12 mouse cellular contexts compared by ENCODE assay signal in the genomic region with DNA sequence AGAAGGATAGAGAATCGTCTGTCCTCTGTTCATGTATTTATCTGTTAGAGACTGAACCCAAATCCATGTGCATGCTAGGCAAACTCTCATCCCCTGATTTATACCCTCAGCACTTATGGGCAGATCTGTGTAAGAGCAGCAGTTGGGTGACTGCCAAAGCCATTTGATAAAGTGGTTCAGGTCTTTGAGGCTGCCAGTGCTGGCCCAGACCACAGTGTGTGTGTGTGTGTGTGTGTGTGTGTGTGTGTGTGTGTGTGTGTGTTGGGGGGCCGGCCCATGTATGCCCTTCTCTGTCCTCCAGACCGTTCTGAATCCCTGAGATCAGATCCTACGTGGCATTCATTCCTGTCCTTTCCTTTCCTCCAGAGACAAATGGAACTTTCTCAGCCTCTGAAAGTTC. TPM values are rescaled to one million over a fixed set of nuclear protein-coding genes. Genes with fewer than 3 reads are reported as not detected.
DNase-seq lines count a peak whose midpoint lies in the region; ATAC-seq and TF ChIP-seq lines count a peak whose summit lies in the region.
"Had no signal": no experiment of that assay in that cellular context is flagged by ENCODE, and none has a peak within 500 bp of the region (broad histone marks: within the 10 kb centered on the region; RNA-seq: fewer than 3 reads in every experiment).

No protein-coding gene starts in this region.

- WGBS in embryonic facial prominence, embryonic 13.5 days: 75% methylated on average over 4 of the region's 4 CpGs
- 90% methylated on average over 4 of the region's 4 CpGs for WGBS in embryonic facial prominence, embryonic 10.5 days
- WGBS in lung, postnatal 0 days: 25% methylated on average over 4 of the region's 4 CpGs
- WGBS in heart, embryonic 15.5 days: 16% methylated on average over 4 of the region's 4 CpGs
- 54% methylated on average over 4 of the region's 4 CpGs for WGBS in stomach, embryonic 14.5 days

- no peak for TF ChIP-seq CTCF in lung, postnatal 0 days (IDR thresholded peaks at IDR 0.05)

- H3K4me2 ChIP-seq in embryonic facial prominence, embryonic 13.5 days: no peak overlapping the region; the same call in 1 of the 2 replicates
- no peak overlapping the region for H3K4me2 ChIP-seq in lung, postnatal 0 days (replicated peaks; ENCODE audit: low read depth, low read length)
- H3K4me2 ChIP-seq in heart, embryonic 15.5 days: peak overlapping the region; percentile 81
- H3K4me2 ChIP-seq in stomach, embryonic 14.5 days (replicated peaks; ENCODE audit: low read depth, low read length): peak overlapping the region; percentile 98; the same call in 1 of the 2 replicates

- no peak for ATAC-seq in embryonic facial prominence, embryonic 13.5 days (ENCODE audit: insufficient number of reproducible peaks, insufficient read depth, low FRiP score, low TSS enrichment, low read depth)
- ATAC-seq in lung, postnatal 0 days: no peak
- peak; percentile 33 for ATAC-seq in heart, embryonic 15.5 days (replicated peaks; ENCODE audit: insufficient number of reproducible peaks, insufficient read depth, low FRiP score, low read depth)
- no peak for ATAC-seq in stomach, embryonic 14.5 days (ENCODE audit: insufficient number of reproducible peaks, insufficient read depth, low FRiP score, low read depth)

- H3K9me3 ChIP-seq in embryonic facial prominence, embryonic 13.5 days: no peaks in the 10 kb centered on the region
- no peaks in the 10 kb centered on the region for H3K9me3 ChIP-seq in embryonic facial prominence, embryonic 10.5 days
- H3K9me3 ChIP-seq in lung, postnatal 0 days (ENCODE audit: low read length): no peaks in the 10 kb centered on the region
- H3K9me3 ChIP-seq in heart, embryonic 15.5 days (replicated peaks): no peaks in the 10 kb centered on the region
- no peaks in the 10 kb centered on the region for H3K9me3 ChIP-seq in stomach, embryonic 14.5 days (ENCODE audit: control insufficient read depth, low read depth, low read length)
- H3K9me3 ChIP-seq: limb, embryonic 12.5 days; midbrain, embryonic 10.5 days had no signal

- peaks cover 32% of the 10 kb centered on the region for H3K4me1 ChIP-seq in embryonic facial prominence, embryonic 13.5 days
- H3K4me1 ChIP-seq in embryonic facial prominence, embryonic 10.5 days: peaks cover 50% of the 10 kb centered on the region
- peaks cover 23% of the 10 kb centered on the region; the same call in 1 of the 2 replicates for H3K4me1 ChIP-seq in lung, postnatal 0 days (ENCODE audit: insufficient read depth, low read depth, low read length)
- H3K4me1 ChIP-seq in heart, embryonic 15.5 days (replicated peaks): peaks cover 36% of the 10 kb centered on the region
- peaks cover 22% of the 10 kb centered on the region; the same call in 1 of the 2 replicates for H3K4me1 ChIP-seq in stomach, embryonic 14.5 days (ENCODE audit: control insufficient read depth, insufficient read depth, low read length)

- no peak for DNase-seq in embryonic facial prominence, embryonic 10.5 days (ENCODE audit: low spot score)
- DNase-seq in lung, postnatal 0 days (ENCODE audit: low spot score): peak; percentile 55
- DNase-seq in lung, adult 18-20 months: no peak
- DNase-seq in layer of hippocampus, adult 8-10 months (ENCODE audit: low spot score in 2 of 2): no peak
- DNase-seq in frontal cortex, postnatal 14 days (ENCODE audit: low spot score in 2 of 2): no peak
- DNase-seq: cerebellum, adult 8-10 months; gastrocnemius, adult 2 months had no signal

- TF ChIP-seq EP300 in lung, postnatal 0 days (IDR thresholded peaks at IDR 0.05): no peak

- no peak overlapping the region for H3K4me3 ChIP-seq in embryonic facial prominence, embryonic 13.5 days
- H3K4me3 ChIP-seq in embryonic facial prominence, embryonic 10.5 days: no peak overlapping the region
- no peak overlapping the region for H3K4me3 ChIP-seq in lung, postnatal 0 days (ENCODE audit: low read depth, low read length)
- H3K4me3 ChIP-seq in heart, embryonic 15.5 days: peak overlapping the region; percentile 90
- H3K4me3 ChIP-seq in stomach, embryonic 14.5 days (ENCODE audit: low read depth, low read length): no peak overlapping the region
- H3K4me3 ChIP-seq: gastrocnemius, adult 2 months had no signal

- no peaks in the 10 kb centered on the region for H3K27me3 ChIP-seq in embryonic facial prominence, embryonic 13.5 days
- peaks cover 21% of the 10 kb centered on the region for H3K27me3 ChIP-seq in embryonic facial prominence, embryonic 10.5 days (replicated peaks; ENCODE audit: low read depth, poor library complexity, severe bottlenecking)
- no peaks in the 10 kb centered on the region for H3K27me3 ChIP-seq in lung, postnatal 0 days (replicated peaks; ENCODE audit: insufficient read depth, low read length)
- H3K27me3 ChIP-seq in heart, embryonic 15.5 days: no peaks in the 10 kb centered on the region
- H3K27me3 ChIP-seq in stomach, embryonic 14.5 days (ENCODE audit: control insufficient read depth, insufficient read depth, low read length): no peaks in the 10 kb centered on the region

- 0 out of 2 replicates have a peak overlapping the region, but pooled peaks have one; percentile 41 for H3K9ac ChIP-seq in embryonic facial prominence, embryonic 13.5 days
- H3K9ac ChIP-seq in lung, postnatal 0 days (replicated peaks; ENCODE audit: low read depth): no peak overlapping the region
- H3K9ac ChIP-seq in heart, embryonic 15.5 days: peak overlapping the region; percentile 99; the same call in 1 of the 2 replicates
- H3K9ac ChIP-seq in stomach, embryonic 14.5 days (replicated peaks; ENCODE audit: low read depth, low read length): no peak overlapping the region
- H3K9ac ChIP-seq: limb, embryonic 12.5 days had no signal

- no peak overlapping the region for H3K27ac ChIP-seq in embryonic facial prominence, embryonic 13.5 days
- H3K27ac ChIP-seq in embryonic facial prominence, embryonic 10.5 days (replicated peaks): no peak overlapping the region
- H3K27ac ChIP-seq in lung, postnatal 0 days (ENCODE audit: low read length): no peak overlapping the region
- peak overlapping the region; percentile 98 for H3K27ac ChIP-seq in heart, embryonic 15.5 days
- H3K27ac ChIP-seq in stomach, embryonic 14.5 days (ENCODE audit: low read length): no peak overlapping the region
- H3K27ac ChIP-seq: gastrocnemius, adult 2 months; limb, embryonic 12.5 days; midbrain, embryonic 10.5 days had no signal

- peaks cover 39% of the 10 kb centered on the region for H3K36me3 ChIP-seq in embryonic facial prominence, embryonic 13.5 days
- peaks cover 32% of the 10 kb centered on the region for H3K36me3 ChIP-seq in embryonic facial prominence, embryonic 10.5 days (replicated peaks)
- peaks cover 15% of the 10 kb centered on the region; the same call in 1 of the 2 replicates for H3K36me3 ChIP-seq in lung, postnatal 0 days (ENCODE audit: insufficient read depth, low read length)
- peaks cover 27% of the 10 kb centered on the region for H3K36me3 ChIP-seq in heart, embryonic 15.5 days
- peaks cover 19% of the 10 kb centered on the region for H3K36me3 ChIP-seq in stomach, embryonic 14.5 days (ENCODE audit: control insufficient read depth, insufficient read depth, low read length)

RNA-seq across cellular contexts. Expression of gene Micall1, which starts 3.1 kb away (rescaled TPM):
- polyA plus RNA-seq in embryonic facial prominence, embryonic 13.5 days (2015; fragmentation: Nextera tagmentation; extraction: Ambion mirVana): 12.8 and 13.8 TPM in 2 replicates
- polyA plus RNA-seq in embryonic facial prominence, embryonic 10.5 days (2016; fragmentation: Nextera tagmentation; extraction: Ambion mirVana): 7.3 and 7.4 TPM in 2 replicates
- polyA plus RNA-seq in lung, postnatal 0 days (2015; fragmentation: Nextera tagmentation; extraction: Ambion mirVana): 8.4 and 9.1 TPM in 2 replicates
- polyA plus RNA-seq in heart, embryonic 15.5 days (2015; fragmentation: Nextera tagmentation; extraction: Ambion mirVana): 20.2 and 23.3 TPM in 2 replicates
- 12.1 and 12.5 TPM in 2 replicates for polyA plus RNA-seq in stomach, embryonic 14.5 days (2014; fragmentation: Nextera tagmentation; extraction: Ambion mirVana)
- total RNA-seq in layer of hippocampus, adult 8-10 months (2022): 10 to 100 TPM; 36.0 to 40.9 (median 38.3) TPM

RNA-seq across cellular contexts. Expression of gene Polr2f, which starts 29.0 kb away (rescaled TPM):
- polyA plus RNA-seq in embryonic facial prominence, embryonic 13.5 days (2015; fragmentation: Nextera tagmentation; extraction: Ambion mirVana): 348 and 353 TPM in 2 replicates
- polyA plus RNA-seq in embryonic facial prominence, embryonic 10.5 days (2016; fragmentation: Nextera tagmentation; extraction: Ambion mirVana): 414 and 440 TPM in 2 replicates
- polyA plus RNA-seq in lung, postnatal 0 days (2015; fragmentation: Nextera tagmentation; extraction: Ambion mirVana): 243 and 261 TPM in 2 replicates
- 207 and 240 TPM in 2 replicates for polyA plus RNA-seq in heart, embryonic 15.5 days (2015; fragmentation: Nextera tagmentation; extraction: Ambion mirVana)
- 367 and 376 TPM in 2 replicates for polyA plus RNA-seq in stomach, embryonic 14.5 days (2014; fragmentation: Nextera tagmentation; extraction: Ambion mirVana)
- total RNA-seq in layer of hippocampus, adult 8-10 months (2022): 100 to 1,000 TPM in 1 of 4 experiments, 10 to 100 TPM in 3; 78.1 to 105 (median 92.0) TPM

RNA-seq across cellular contexts. Expression of gene 1700088E04Rik, which starts 29.3 kb away (rescaled TPM):
- polyA plus RNA-seq in embryonic facial prominence, embryonic 13.5 days (2015; fragmentation: Nextera tagmentation; extraction: Ambion mirVana): 9.7 and 10.2 TPM in 2 replicates
- 8.0 and 8.2 TPM in 2 replicates for polyA plus RNA-seq in embryonic facial prominence, embryonic 10.5 days (2016; fragmentation: Nextera tagmentation; extraction: Ambion mirVana)
- polyA plus RNA-seq in lung, postnatal 0 days (2015; fragmentation: Nextera tagmentation; extraction: Ambion mirVana): 29.8 and 30.4 TPM in 2 replicates
- polyA plus RNA-seq in heart, embryonic 15.5 days (2015; fragmentation: Nextera tagmentation; extraction: Ambion mirVana): 7.4 and 8.1 TPM in 2 replicates
- polyA plus RNA-seq in stomach, embryonic 14.5 days (2014; fragmentation: Nextera tagmentation; extraction: Ambion mirVana): 8.7 TPM in 2 replicates
- 10 to 100 TPM in 3 of 4 experiments, 1 to 10 TPM in 1; 9.4 to 12.9 (median 11.1) TPM for total RNA-seq in layer of hippocampus, adult 8-10 months (2022)

RNA-seq across cellular contexts. Expression of gene Eif3l, which starts 36.8 kb away (rescaled TPM):
- 232 and 244 TPM in 2 replicates for polyA plus RNA-seq in embryonic facial prominence, embryonic 13.5 days (2015; fragmentation: Nextera tagmentation; extraction: Ambion mirVana)
- polyA plus RNA-seq in embryonic facial prominence, embryonic 10.5 days (2016; fragmentation: Nextera tagmentation; extraction: Ambion mirVana): 280 and 287 TPM in 2 replicates
- polyA plus RNA-seq in lung, postnatal 0 days (2015; fragmentation: Nextera tagmentation; extraction: Ambion mirVana): 99.3 and 101 TPM in 2 replicates
- polyA plus RNA-seq in heart, embryonic 15.5 days (2015; fragmentation: Nextera tagmentation; extraction: Ambion mirVana): 131 and 151 TPM in 2 replicates
- polyA plus RNA-seq in stomach, embryonic 14.5 days (2014; fragmentation: Nextera tagmentation; extraction: Ambion mirVana): 218 and 224 TPM in 2 replicates
- 10 to 100 TPM; 76.9 to 82.0 (median 77.9) TPM for total RNA-seq in layer of hippocampus, adult 8-10 months (2022)

RNA-seq across cellular contexts. Expression of gene Ankrd54, which starts 49.1 kb away (rescaled TPM):
- polyA plus RNA-seq in embryonic facial prominence, embryonic 13.5 days (2015; fragmentation: Nextera tagmentation; extraction: Ambion mirVana): 54.1 and 57.7 TPM in 2 replicates
- 57.7 and 61.8 TPM in 2 replicates for polyA plus RNA-seq in embryonic facial prominence, embryonic 10.5 days (2016; fragmentation: Nextera tagmentation; extraction: Ambion mirVana)
- 45.4 and 48.4 TPM in 2 replicates for polyA plus RNA-seq in lung, postnatal 0 days (2015; fragmentation: Nextera tagmentation; extraction: Ambion mirVana)
- 20.4 and 31.6 TPM in 2 replicates for polyA plus RNA-seq in heart, embryonic 15.5 days (2015; fragmentation: Nextera tagmentation; extraction: Ambion mirVana)
- polyA plus RNA-seq in stomach, embryonic 14.5 days (2014; fragmentation: Nextera tagmentation; extraction: Ambion mirVana): 42.7 and 44.1 TPM in 2 replicates
- 10 to 100 TPM; 17.3 to 23.9 (median 18.2) TPM for total RNA-seq in layer of hippocampus, adult 8-10 months (2022)

Comparison
In these comparisons a context has a peak if more than half of its experiments do, and no peak if none do; other contexts are left out.
1. H3K4me2 ChIP-seq: peak in heart, embryonic 15.5 days (single experiment) and stomach, embryonic 14.5 days (single experiment); none in embryonic facial prominence, embryonic 13.5 days (single experiment) and lung, postnatal 0 days (single experiment).
2. H3K9ac ChIP-seq: peak in embryonic facial prominence, embryonic 13.5 days (single experiment) and heart, embryonic 15.5 days (single experiment); none in lung, postnatal 0 days (single experiment) and stomach, embryonic 14.5 days (single experiment).